Mouse (Mus musculus) liver, adult (tissue): Measurements from ENCODE around the gene Flt3.

Experiments used
- GATA4 ChIP-seq: IDR thresholded peaks from 2 replicates; pipeline ENCODE4 v1.6.1; 2014; ENCODE audit warnings: mild to moderate bottlenecking, low read length; ENCODE audit not compliant: insufficient replicate concordance

The Flt3 gene

DNA sequence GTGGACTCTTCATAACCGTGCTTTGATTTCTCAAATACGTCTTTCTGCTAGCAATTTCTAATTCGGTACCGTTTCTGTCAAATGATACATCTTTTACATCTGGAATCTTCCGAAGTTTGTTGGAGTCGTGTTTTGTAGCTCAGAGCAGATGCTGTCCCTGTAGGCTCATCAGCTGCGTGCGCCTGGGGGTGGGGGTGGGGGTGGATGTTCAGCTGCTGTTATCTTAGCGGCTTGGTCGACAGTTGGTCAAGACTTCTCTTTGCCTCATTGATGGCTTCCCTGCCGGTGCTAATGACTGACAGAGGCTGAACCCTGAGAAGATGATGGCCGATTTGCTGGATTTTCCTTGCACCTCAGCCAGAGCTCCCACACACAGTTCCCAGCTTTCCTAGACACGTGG lies 13.4 kb downstream of the Flt3 start:
- TF ChIP-seq GATA4 = no peak

DNA sequence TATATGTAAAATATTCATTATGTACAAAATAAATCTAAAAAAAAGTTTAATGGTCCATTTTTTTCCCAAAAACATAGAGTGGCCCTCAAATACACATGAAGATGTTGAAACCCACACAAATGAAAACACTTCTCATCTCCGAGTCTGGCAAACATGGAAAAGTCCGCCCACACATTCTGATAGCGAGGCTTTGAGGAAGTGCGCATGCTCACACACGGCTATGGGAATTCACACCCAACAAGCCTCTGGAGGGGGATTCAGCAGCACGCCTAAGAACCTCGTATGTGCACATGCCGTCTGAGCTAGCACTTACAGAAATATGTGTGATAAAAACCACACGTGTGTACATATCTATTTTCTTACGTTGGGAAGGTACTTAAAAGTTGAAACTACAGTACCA lies 18.9 kb downstream of the Flt3 start:
- TF ChIP-seq GATA4 = no peak

DNA sequence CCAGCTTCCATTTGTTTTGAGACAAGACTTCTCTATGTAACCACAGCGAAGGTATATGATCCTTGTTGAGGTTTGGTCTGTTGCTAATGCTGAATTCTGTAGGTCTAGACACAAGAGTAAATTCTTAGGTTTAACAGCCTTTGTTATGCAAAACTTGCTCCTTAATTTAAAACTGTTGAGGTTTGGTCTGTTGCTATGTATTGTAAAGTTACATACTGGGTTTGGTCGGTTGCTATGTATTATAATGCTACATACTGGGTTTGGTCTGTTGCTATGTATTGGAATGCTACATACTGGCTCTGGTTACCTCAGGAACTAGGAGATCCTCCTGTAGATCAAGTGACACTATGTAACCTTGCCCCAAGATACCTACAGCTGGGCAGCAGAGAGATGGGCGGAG lies 20.8 kb downstream of the Flt3 start:
- TF ChIP-seq GATA4 = no peak

DNA sequence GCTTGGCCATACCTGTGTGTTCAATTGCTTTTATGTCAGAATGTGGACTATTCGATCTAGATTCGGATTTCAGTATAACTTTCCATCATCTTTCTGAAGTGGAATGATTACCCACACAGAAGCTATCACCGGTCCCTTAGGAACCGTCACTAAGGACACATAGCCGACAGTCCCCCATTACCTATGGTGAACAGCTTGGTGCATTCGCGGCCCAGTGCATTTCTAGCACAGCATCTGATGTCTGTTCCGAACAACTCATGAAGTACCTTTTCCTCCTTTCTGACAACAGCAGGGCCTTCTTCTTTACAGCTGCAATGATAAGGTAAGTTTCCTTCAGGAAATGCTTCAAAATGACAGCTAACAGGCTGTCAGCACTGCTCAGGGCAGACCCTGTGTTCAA lies 30.0 kb downstream of the Flt3 start:
- no peak for TF ChIP-seq GATA4

DNA sequence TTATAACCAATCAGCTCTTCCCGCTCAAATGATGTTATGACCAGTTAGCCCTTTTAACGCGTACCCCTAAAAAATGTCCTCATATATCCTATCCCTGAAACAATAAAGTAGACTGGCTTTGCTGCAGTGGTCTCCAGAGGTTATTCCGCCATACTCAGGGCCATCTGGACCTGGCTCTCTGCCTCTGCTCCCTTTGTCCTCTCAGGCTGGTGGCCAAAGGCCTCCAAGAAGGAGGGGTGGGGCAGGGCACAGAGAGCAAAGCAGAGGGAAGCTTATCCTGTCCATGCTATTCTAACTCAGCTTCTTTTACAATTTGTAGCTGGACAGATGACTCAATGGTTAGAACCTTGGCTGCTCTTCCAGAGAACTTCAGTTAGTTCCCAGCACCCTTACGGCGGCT lies 32.1 kb downstream of the Flt3 start:
- TF ChIP-seq GATA4 = no peak

- no peak for TF ChIP-seq GATA4
These were observed 34.1 kb downstream of the Flt3 start for GRCm38 (mm10) chr5:147365995-147366765.

- TF ChIP-seq GATA4 = no peak
These were observed 37.2 kb downstream of the Flt3 start for GRCm38 (mm10) chr5:147363054-147363453.

DNA sequence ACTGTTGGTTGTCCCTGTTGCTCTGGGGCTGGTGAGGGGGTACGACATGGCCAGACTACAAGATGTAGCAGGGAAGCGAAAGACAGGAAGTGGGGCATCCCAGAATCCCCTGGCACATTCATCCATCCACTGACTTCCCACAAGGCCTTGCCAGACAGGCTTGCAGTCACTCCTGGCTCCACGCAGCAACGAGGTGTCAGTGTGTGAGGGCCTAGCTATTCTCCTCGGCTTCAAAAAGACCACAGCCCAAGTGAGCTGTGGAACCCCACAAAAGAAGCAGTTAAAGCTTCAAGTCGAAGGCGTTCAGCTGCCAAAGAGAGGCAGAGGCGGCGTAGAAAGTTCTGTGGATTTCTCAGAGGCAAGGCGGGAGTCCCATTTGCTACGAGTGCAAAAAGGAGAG lies 41.8 kb downstream of the Flt3 start:
- no peak for TF ChIP-seq GATA4

DNA sequence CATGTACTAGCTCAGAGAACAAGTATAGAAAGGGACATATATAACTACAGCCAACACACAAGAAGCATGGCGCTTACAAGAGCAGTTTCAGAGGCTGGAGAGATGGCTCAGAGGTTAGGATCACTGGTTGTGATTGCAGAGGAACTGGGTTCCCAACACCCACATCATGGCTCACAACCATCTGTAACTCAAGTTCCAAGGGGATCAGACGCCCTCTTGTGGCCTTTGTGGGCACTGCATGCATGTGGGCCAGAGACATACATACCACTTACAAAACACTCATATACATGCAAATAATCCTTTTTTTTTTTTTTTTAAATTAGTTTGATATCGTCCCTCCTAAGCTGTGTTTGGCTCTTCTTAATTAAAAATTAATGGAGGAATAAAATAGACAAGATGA lies 42.8 kb downstream of the Flt3 start:
- no peak for TF ChIP-seq GATA4

DNA sequence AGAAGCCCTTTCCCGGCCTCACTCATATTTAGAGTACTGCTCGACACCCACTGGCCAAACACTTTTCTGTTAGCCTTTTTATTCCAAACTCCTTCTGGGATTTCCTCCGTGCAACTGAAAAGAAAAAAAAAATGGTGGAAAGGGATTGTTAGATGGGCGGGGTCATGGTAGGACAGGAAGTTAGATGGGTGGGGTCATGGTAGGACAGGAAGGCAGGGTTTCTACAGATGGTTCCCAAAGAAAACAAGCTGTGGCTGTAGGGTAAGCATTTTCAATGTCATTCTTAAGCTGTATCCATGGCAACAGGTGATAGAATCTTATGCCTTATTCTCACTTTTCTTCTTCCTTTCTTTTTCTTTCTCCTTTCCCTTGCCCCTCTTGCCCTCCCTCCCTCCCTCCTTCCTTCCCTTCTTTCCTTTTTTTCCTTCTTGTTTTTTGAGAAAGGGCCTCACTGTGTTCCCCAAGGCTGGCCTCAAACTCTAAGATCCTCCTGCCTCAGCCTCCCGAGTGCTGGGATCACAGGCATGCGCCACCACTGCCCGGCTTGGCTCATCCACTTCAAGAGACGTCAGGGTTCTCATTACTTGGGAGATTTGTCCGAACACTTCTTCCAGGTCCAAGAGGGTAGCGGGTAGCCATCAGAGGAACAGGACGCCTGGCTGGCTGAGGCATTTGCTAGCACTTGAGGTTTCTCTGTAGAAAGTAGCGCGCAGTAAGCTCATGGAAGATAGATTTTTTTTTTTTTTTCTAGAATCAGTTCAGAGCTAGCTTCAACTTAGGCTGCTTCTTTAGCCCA lies 43.8 kb downstream of the Flt3 start:
- no peak for TF ChIP-seq GATA4

GRCm38 (mm10) chr5:147355788-147356187 lies 44.5 kb downstream of the Flt3 start:
- no peak for TF ChIP-seq GATA4

GRCm38 (mm10) chr5:147354985-147355384 lies 45.3 kb downstream of the Flt3 start:
- TF ChIP-seq GATA4 = no peak

DNA sequence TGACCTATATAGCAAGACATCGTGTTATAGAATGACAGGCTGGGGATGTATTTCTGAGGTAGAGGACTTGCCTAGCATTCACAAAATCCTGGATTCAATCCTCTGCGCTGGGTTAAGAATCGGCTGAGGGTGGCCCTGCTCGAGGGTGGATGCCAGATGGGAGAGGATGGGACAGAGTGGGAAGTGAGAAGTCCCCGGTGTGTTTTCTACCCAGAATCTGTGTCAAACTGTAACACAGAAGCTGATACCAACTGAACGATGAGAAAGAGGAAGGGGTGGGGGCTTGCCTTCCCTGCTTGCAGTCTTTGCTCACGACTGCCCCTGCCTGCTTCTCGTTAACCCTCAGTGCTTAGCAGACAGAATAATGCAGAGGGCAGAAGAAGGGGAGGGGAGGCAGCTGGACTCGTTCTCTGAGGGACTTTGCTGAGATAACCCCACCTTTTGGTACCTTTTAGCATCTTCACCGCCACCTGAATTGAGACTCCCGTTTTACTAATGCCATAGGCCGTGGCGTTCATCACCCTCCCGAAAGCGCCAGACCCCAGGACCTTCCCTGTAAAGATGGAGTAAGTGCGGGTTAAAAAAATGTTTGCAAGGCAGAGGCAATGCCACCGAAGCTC lies 46.0 kb downstream of the Flt3 start:
- no peak for TF ChIP-seq GATA4

GRCm38 (mm10) chr5:147351931-147352330 lies 48.4 kb downstream of the Flt3 start:
- TF ChIP-seq GATA4 = no peak

DNA sequence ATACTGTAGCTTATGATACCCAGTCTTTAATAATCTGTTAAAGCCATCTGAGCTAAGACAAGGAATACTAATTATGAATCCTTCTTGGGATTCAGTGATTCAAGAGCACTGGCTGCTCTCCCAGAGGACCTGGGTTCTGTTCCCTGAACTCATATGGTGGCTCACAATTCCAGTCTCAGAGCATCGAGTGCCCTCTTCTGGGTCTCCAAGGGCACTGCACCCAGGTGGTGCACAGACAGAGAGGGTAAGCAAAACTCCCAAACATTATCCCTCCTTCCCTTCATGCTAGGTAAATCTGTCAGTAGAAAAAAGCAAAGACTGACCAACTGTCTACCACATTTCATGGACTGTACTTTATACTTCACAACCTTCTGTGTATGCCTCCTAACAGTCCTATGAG lies 54.3 kb downstream of the Flt3 start:
- no peak for TF ChIP-seq GATA4

GRCm38 (mm10) chr5:147343904-147344303 lies 56.4 kb downstream of the Flt3 start:
- no peak for TF ChIP-seq GATA4
